Mouse (Mus musculus): ENCODE measurements around the gene Zfp763. TPM values are rescaled to one million over a fixed set of nuclear protein-coding genes. Genes with fewer than 3 reads are reported as not detected.

Zfp763 gene
- total and polyA plus RNA-seq, 3 experiments: 1.3 to 1.5 TPM; not detected in 1

DNA sequence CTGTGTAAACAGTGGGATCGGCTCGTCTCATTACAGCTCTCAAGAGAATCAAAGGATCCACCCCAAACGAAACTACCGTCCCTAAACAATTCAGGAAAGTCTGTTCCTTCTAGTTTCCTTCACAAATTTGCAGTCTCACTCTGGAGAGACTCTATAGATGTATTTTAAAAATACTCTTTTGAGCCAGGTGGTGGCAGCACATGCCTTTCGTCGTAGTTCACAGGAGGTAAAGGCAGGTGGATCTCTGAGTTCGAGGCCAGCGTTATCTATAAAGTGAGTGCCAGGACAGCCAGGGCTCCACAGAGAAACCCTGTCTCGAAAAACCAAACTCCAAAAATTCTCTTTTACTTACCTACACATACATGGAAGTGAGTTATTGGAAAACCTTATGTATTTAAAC lies 24.9 kb downstream of the Zfp763 start:
- H3K36me3 ChIP-seq (ENCODE audit: control insufficient read depth in 1 of 2, insufficient read depth in 2 of 2, low read length in 2 of 2): peaks cover 0 to 5% of the 10 kb centered on the region in 2 experiments; a peak in 1 of 4 replicates
- H3K9me3 ChIP-seq (replicated peaks; ENCODE audit: insufficient read depth, low read length): no peaks in the 10 kb centered on the region
- H3K27me3 ChIP-seq (ENCODE audit: control insufficient read depth in 1 of 2, insufficient read depth in 2 of 2, low read length in 2 of 2): no peaks in the 10 kb centered on the region
- peak; percentile 34 for DNase-seq (ENCODE audit: low read depth, low spot score)
- no peak overlapping the region for H3K27ac ChIP-seq (ENCODE audit: control insufficient read depth, low read depth, low read length)
- H3K9ac ChIP-seq (ENCODE audit: control insufficient read depth, low read depth, low read length, poor library complexity, severe bottlenecking): no peak overlapping the region
- no peak for TF ChIP-seq ZC3H11A (IDR thresholded peaks at IDR 0.05; ENCODE audit: low read depth, low read length)
- TF ChIP-seq SMC3 (IDR thresholded peaks at IDR 0.05; ENCODE audit: low read depth, low read length): peak; percentile 47
- TF ChIP-seq GABPA (IDR thresholded peaks at IDR 0.05; ENCODE audit: low read depth, low read length): no peak
- TF ChIP-seq RAD21 (IDR thresholded peaks at IDR 0.05; ENCODE audit: low read depth, low read length): peak; percentile 58
- TF ChIP-seq CTCF (IDR thresholded peaks at IDR 0.05 in 2 of 3, conservative IDR thresholded peaks at IDR 0.05 in 1 of 3; ENCODE audit: control insufficient read depth in 1 of 3, insufficient read depth in 1 of 3, low read depth in 2 of 3, low read length in 3 of 3, poor library complexity in 1 of 3, severe bottlenecking in 1 of 3): peak; percentile 18 to 53 (median 45); a peak in 5 of 6 replicates
- TF ChIP-seq MXI1 (IDR thresholded peaks at IDR 0.05; ENCODE audit: low read depth, low read length): no peak
- no peaks in the 10 kb centered on the region for H3K4me1 ChIP-seq (ENCODE audit: control insufficient read depth in 1 of 2, insufficient read depth in 2 of 2, low read length in 2 of 2)
- no peak overlapping the region for H3K4me3 ChIP-seq (ENCODE audit: control insufficient read depth in 1 of 2, insufficient read depth in 1 of 2, low read depth in 2 of 2, low read length in 2 of 2)
- no peaks in the 10 kb centered on the region for H3K79me2 ChIP-seq (ENCODE audit: control insufficient read depth, insufficient read depth, low read length, poor library complexity)

- Histone ChIP-seq H3K4me1 (ENCODE audit: control insufficient read depth in 1 of 2, insufficient read depth in 2 of 2, low read length in 2 of 2) (0 out of 4 replicates have a peak, but pooled peaks cover 0 to 2% of the 10 kb centered on the region in 2 experiments), H3K79me2 (ENCODE audit: control insufficient read depth, insufficient read depth, low read length, poor library complexity) (0 out of 2 replicates have a peak, but pooled peaks cover 2% of the 10 kb centered on the region), H3K4me3 (ENCODE audit: control insufficient read depth in 1 of 2, insufficient read depth in 1 of 2, low read depth in 2 of 2, low read length in 2 of 2) (no peak overlapping the region), H3K27ac (ENCODE audit: control insufficient read depth, low read depth, low read length) (no peak overlapping the region), H3K36me3 (ENCODE audit: control insufficient read depth in 1 of 2, insufficient read depth in 2 of 2, low read length in 2 of 2) (peaks cover 4% of the 10 kb centered on the region in 2 experiments), H3K9ac (ENCODE audit: control insufficient read depth, low read depth, low read length, poor library complexity, severe bottlenecking) (no peak overlapping the region), H3K27me3 (ENCODE audit: control insufficient read depth in 1 of 2, insufficient read depth in 2 of 2, low read length in 2 of 2) (no peaks in the 10 kb centered on the region), H3K9me3 (replicated peaks; ENCODE audit: insufficient read depth, low read length) (no peaks in the 10 kb centered on the region)
- TF ChIP-seq POLR2A (IDR thresholded peaks at IDR 0.05; ENCODE audit: control insufficient read depth in 1 of 2, insufficient read depth in 1 of 2, low read depth in 1 of 2, low read length in 2 of 2, poor library complexity in 1 of 2): no peak
- no peak for TF ChIP-seq MAZ (IDR thresholded peaks at IDR 0.05; ENCODE audit: low read depth, low read length)
- no peak for TF ChIP-seq RCOR1 (IDR thresholded peaks at IDR 0.05; ENCODE audit: low read depth, low read length)
- no peak for TF ChIP-seq TAL1 (IDR thresholded peaks at IDR 0.05; ENCODE audit: low read length)
- TF ChIP-seq ELF1 (IDR thresholded peaks at IDR 0.05; ENCODE audit: low read depth, low read length): no peak
- TF ChIP-seq TBP (IDR thresholded peaks at IDR 0.05; ENCODE audit: low read depth, low read length): no peak
- TF ChIP-seq KAT2A (conservative IDR thresholded peaks at IDR 0.05; ENCODE audit: low read depth, low read length): no peak
- TF ChIP-seq UBTF (IDR thresholded peaks at IDR 0.05; ENCODE audit: borderline replicate concordance, insufficient read depth, low read depth, low read length): no peak
- TF ChIP-seq POLR2AphosphoS2 (IDR thresholded peaks at IDR 0.05; ENCODE audit: low read length): no peak
- no peak for TF ChIP-seq MEF2A (IDR thresholded peaks at IDR 0.05; ENCODE audit: extremely low read depth, insufficient replicate concordance, low read depth, low read length, poor library complexity, severe bottlenecking)
- no peak for TF ChIP-seq SIN3A (IDR thresholded peaks at IDR 0.05; ENCODE audit: low read length)
- TF ChIP-seq JUND (IDR thresholded peaks at IDR 0.05; ENCODE audit: low read depth, low read length): no peak
- TF ChIP-seq ZC3H11A (IDR thresholded peaks at IDR 0.05; ENCODE audit: low read depth, low read length): no peak
- TF ChIP-seq MXI1 (IDR thresholded peaks at IDR 0.05; ENCODE audit: low read depth, low read length): no peak
- TF ChIP-seq CTCF (IDR thresholded peaks at IDR 0.05 in 2 of 3, conservative IDR thresholded peaks at IDR 0.05 in 1 of 3; ENCODE audit: control insufficient read depth in 1 of 3, insufficient read depth in 1 of 3, low read depth in 2 of 3, low read length in 3 of 3, poor library complexity in 1 of 3, severe bottlenecking in 1 of 3): no peak
- no peak for TF ChIP-seq HCFC1 (IDR thresholded peaks at IDR 0.05; ENCODE audit: low read depth, low read length)
- no peak for TF ChIP-seq ZNF384 (IDR thresholded peaks at IDR 0.05; ENCODE audit: low read depth, low read length)
- no peak for TF ChIP-seq MAFK (IDR thresholded peaks at IDR 0.05; ENCODE audit: borderline replicate concordance, low read depth, low read length)
- TF ChIP-seq TCF12 (IDR thresholded peaks at IDR 0.05; ENCODE audit: low read depth, low read length): no peak
- TF ChIP-seq POLR2AphosphoS5 (IDR thresholded peaks at IDR 0.05; ENCODE audit: borderline replicate concordance, low read depth, low read length): no peak
- no peak for DNase-seq (ENCODE audit: low read depth, low spot score)
Observed at GRCm38 (mm10) chr17:32998492-32998891, 34.7 kb downstream of the Zfp763 start.

All from MEL (cell line).